Mouse (Mus musculus) adrenal gland, adult 18-20 months (tissue): ENCODE results near the gene Shprh. TPM values are rescaled to one million over a fixed set of nuclear protein-coding genes. Genes with fewer than 3 reads are reported as not detected.
"Not testable (repeated sequence)": the region's sequence is repeated elsewhere in the genome, so short reads cannot be mapped to it uniquely, and the experiment has no call there.

Experiments used
- DNase-seq, 2 experiments: peaks; one replicate each; pipeline ENCODE4 v3.0.0; 2021 to 2022; ENCODE audit warnings: low spot score in 2 of 2
- total RNA-seq, 2 experiments: library from RNA; stranded (reverse); gene quantifications; 1 replicate in 1 of 2; 2 replicates in 1 of 2; pipeline ENCODE4 v1.2.3; 2021

Gene Shprh
- total RNA-seq, 2 experiments from 2014 or later, result 13.8 to 18.1 TPM

DNA sequence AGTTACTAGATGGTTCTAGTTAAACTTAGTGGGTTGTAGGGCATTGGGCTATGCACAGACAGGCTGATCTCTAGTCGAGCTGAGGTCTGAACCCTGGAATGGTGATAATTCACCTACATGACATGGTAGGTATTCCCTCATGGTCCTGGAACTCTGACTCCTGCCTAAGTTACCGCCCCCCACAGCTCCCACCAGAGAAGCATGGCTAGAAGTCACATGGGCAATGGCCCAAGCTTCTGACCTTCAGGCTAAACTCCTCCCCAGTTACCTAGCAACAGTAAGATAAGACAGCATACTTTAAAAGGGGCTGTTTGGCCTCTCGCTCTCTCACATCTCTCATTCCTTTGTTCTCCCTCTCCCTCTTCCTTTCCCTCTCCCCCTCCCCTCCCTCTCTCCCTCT is 93.8 kb downstream of the Shprh start:
- DNase-seq, result not testable (repeated sequence)

DNA sequence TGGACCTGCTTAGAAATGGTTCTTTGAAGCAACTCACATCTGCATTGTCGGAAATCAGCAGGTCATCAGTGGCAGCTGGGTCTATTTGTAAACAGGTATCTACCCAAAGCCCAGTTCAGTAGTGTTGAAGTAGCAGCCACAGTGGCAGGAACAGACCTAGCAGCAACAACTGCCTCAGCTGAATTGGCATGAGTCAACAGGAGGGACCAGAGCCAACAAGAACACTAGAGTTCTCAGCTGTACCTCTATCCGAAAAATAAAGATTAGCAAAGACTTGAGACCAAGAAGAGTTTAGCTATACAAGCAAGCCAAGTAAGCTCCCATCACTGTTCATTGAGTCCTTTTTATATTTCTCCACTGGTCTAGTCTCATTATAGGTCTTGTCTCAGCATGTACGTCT is 99.0 kb downstream of the Shprh start:
- DNase-seq, result no peak

DNA sequence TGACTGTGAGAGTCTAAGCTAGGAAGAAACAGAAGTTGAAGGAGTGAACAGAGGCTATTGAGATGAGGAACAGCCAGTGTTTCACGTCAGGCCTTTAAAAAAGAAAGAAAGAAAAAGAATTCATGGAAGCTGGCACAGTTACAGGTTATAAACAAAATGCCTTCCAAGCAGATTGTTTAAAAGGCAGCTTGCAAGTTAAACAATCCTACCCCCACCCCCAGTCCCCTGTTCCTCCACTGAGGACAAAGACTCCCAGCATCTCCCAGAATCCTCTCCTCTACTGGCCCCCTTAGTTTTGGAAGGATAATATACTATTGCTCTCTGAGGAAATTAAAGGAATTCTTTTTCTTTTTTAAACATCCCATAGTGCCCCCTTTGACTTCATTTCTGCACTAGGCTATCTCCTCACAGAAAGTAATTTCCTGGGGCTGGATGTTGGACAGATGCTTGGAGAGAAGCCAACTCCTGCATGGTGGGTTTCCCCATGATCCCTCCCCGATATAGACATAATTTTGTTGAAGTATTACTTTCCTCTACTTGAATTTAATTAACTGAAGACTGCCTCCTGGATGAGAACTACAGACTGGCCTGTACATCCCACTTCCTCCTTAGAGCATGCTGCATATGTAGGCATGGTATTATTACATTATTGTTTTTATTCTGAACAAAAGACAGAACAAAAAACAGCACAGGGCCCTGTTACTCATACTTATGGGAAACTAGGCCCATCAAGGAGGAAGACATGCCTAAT is 101.2 kb downstream of the Shprh start:
- DNase-seq, result no peak

DNA sequence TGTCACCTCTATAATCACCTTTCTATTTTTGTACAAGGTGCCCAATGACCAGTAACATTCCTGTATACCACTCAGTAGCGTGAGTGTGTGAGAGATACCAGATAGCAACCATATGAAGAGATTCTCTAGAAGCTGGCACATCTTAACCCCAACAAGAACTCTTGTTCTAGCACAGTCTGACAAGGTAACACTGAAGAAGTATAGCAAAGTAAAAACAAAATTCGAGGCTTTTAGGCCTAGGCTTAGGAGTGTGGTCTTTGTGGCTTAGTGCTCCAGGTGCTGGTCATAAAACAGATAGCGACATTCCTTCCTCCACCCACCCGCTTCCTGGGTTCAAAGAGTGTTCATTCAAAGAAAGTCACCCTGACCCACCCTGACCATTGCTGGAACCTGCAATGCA is 104.4 kb downstream of the Shprh start:
- not testable (repeated sequence) for DNase-seq

DNA sequence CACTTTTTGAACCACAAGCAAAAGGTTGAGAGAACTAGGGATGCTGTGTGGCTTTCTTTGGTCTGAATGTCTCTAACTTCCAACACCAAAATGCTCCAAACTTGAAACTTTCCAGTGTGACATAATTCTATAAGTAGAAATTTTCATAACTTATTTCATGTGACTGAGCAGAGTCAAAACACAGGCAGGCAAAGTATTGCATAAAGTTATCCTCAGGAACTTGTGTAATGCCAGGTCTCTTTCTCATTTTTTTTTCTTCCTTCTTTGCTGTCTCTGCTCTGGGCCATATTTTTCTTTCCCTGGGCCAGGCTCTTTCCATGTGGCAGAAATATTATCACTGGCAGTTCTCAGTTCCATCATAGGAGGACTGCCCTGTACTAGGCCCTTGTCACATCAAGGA is 110.9 kb downstream of the Shprh start:
- DNase-seq, result no peak

DNA sequence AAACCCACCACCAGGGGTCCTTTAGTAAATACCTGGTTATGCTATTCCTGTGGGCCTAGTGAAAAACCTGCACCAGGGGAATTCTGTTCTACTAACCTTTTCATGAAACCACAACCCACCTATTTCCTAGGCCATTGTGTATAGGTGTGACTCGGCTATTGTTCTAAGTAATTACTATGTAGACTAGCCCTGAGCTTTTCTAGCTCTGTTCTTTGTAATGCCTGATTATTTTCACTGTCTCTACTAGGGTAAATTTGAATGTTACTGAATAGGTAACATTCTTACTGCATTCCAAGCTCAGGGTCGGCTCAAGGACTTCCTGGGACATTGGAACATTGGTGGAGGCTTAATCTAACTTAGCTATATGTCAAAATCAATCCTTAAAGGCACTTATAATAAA is 113.1 kb downstream of the Shprh start:
- not testable (repeated sequence) for DNase-seq

DNA sequence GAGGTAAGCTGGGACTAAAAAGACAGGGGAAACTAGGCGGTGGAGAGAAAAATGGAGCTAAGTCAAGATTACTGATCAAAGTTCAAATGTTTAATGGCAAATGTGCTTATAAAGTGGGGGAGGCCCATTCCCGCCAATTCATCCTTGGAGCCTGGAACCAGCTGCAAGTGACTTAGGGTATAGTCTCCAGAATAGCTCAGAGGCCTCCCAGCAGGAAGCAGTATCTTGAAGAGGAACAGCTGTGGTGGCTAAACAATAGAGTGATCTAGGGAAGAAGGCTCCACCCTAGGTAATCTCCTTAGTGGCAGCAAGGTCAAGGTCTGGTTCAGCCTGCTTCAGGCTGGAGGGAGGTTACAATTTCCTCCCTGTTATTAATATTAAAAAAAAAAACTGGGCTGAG is 114.6 kb downstream of the Shprh start:
- not testable (repeated sequence) for DNase-seq

Other genes starting within 250 kb of the Shprh start
- not detected for gene Grm1, start 67.1 kb upstream of the Shprh start, total RNA-seq
- gene Fbxo30, start 131.9 kb downstream of the Shprh start, total RNA-seq, result 10 to 100 TPM; 31.3 to 31.4 TPM
- 10 to 100 TPM; 10.9 to 14.9 TPM for gene Epm2a, start 194.0 kb downstream of the Shprh start, total RNA-seq